Mouse (Mus musculus) bone marrow, adult 2 months (tissue): ENCODE data around the gene Cox15. TPM values are rescaled to one million over a fixed set of nuclear protein-coding genes. Genes with fewer than 3 reads are reported as not detected.

Experiments used
- H3K27ac ChIP-seq: fragments of 200-500 bp; 2 replicates; pipeline ENCODE4 v1.5.1; 2012; ENCODE audit warnings: low read depth, mild to moderate bottlenecking, control low read depth, inconsistent platforms, low read length; ENCODE audit not compliant: control insufficient read depth, poor library complexity, insufficient read depth
- H3K4me1 ChIP-seq: fragments of 200-500 bp; 2 replicates; pipeline ENCODE4 v1.6.1; 2011; ENCODE audit warnings: low read length; ENCODE audit not compliant: control insufficient read depth, insufficient read depth
- H3K4me3 ChIP-seq: fragments of 200-500 bp; replicated peaks from 2 replicates; pipeline ENCODE3; 2011; ENCODE audit warnings: mild to moderate bottlenecking, low read depth, low read length, control low read depth; ENCODE audit not compliant: control insufficient read depth
- CTCF ChIP-seq: fragments of 200-500 bp; IDR thresholded peaks from 2 replicates; pipeline ENCODE4 v1.5.1; 2011; ENCODE audit warnings: low read length, control low read depth; ENCODE audit not compliant: control insufficient read depth, insufficient read depth
- POLR2A ChIP-seq: fragments of 200-500 bp; IDR thresholded peaks from 2 replicates; pipeline ENCODE4 v1.6.1; 2011; ENCODE audit warnings: low read depth, mild to moderate bottlenecking, control low read depth, low read length, borderline replicate concordance; ENCODE audit not compliant: control insufficient read depth
- WGBS: fragments of 180-500 bp; shearing (Covaris S2); methylation state at CpG from one replicate; pipeline ENCODE4 v1.1.7; 2018; 5-methylcytosine and 5-hydroxymethylcytosine counted together
- polyA plus RNA-seq: library from polyadenylated mRNA; stranded (reverse); fragments of >200 nt; gene quantifications from 2 replicates; pipeline ENCODE4 v1.2.4, GENCODE M21; 2011; ENCODE audit warnings: low replicate concordance; ENCODE audit not compliant: missing spikeins, insufficient read depth, insufficient read length

Cox15 gene
- polyA plus RNA-seq, 1 experiment = 12.4 TPM

- H3K4me3 ChIP-seq = no peak overlapping the region
- 11% methylated on average over 5 of the region's 5 CpGs for WGBS
- H3K27ac ChIP-seq = no peak overlapping the region
- no peaks in the 10 kb centered on the region; the same call in 1 of the 2 replicates for H3K4me1 ChIP-seq
- TF ChIP-seq POLR2A (no peak), CTCF (no peak)
Observed at GRCm38 (mm10) chr19:43771499-43771969, 18.7 kb upstream of the Cox15 start.

- 13% methylated on average over 4 of the region's 4 CpGs for WGBS
- H3K27ac ChIP-seq = no peak overlapping the region
- H3K4me3 ChIP-seq = no peak overlapping the region
- no peaks in the 10 kb centered on the region; the same call in 1 of the 2 replicates for H3K4me1 ChIP-seq
- no peak for TF ChIP-seq POLR2A
- no peak for TF ChIP-seq CTCF
Observed at GRCm38 (mm10) chr19:43770584-43770983, 17.8 kb upstream of the Cox15 start.

- TF ChIP-seq CTCF (no peak), POLR2A (no peak)
- 81% methylated on average over 5 of the region's 5 CpGs for WGBS
- no peaks in the 10 kb centered on the region; the same call in 1 of the 2 replicates for H3K4me1 ChIP-seq
- no peak overlapping the region for H3K4me3 ChIP-seq
- H3K27ac ChIP-seq = no peak overlapping the region
Observed at GRCm38 (mm10) chr19:43769366-43769960, 16.7 kb upstream of the Cox15 start.

- no peak for TF ChIP-seq CTCF
- no peak for TF ChIP-seq POLR2A
- 83% methylated on average over 9 of the region's 9 CpGs for WGBS
- Histone ChIP-seq H3K4me1 (no peaks in the 10 kb centered on the region; the same call in 1 of the 2 replicates), H3K4me3 (no peak overlapping the region), H3K27ac (no peak overlapping the region)
Observed at GRCm38 (mm10) chr19:43767549-43768322, 14.9 kb upstream of the Cox15 start.

GRCm38 (mm10) chr19:43766451-43766850 is 13.7 kb upstream of the Cox15 start:
- no peaks in the 10 kb centered on the region; the same call in 1 of the 2 replicates for H3K4me1 ChIP-seq
- no peak for TF ChIP-seq POLR2A
- TF ChIP-seq CTCF = no peak
- WGBS = 81% methylated on average over 5 of the region's 5 CpGs
- H3K27ac ChIP-seq = no peak overlapping the region
- no peak overlapping the region for H3K4me3 ChIP-seq

GRCm38 (mm10) chr19:43762410-43762809 is 9.6 kb upstream of the Cox15 start:
- TF ChIP-seq CTCF (no peak), POLR2A (no peak)

GRCm38 (mm10) chr19:43761543-43762256 is 8.9 kb upstream of the Cox15 start:
- no peak overlapping the region for H3K27ac ChIP-seq
- H3K4me3 ChIP-seq = no peak overlapping the region
- TF ChIP-seq POLR2A (no peak), CTCF (no peak)

More at GRCm38 (mm10) chr19:43762410-43762809, 9.6 kb upstream of the Cox15 start:
- Histone ChIP-seq H3K27ac (no peak overlapping the region), H3K4me3 (no peak overlapping the region), H3K4me1 (no peaks in the 10 kb centered on the region)
- WGBS = 88% methylated on average over 2 of the region's 2 CpGs

GRCm38 (mm10) chr19:43760504-43760903 is 7.7 kb upstream of the Cox15 start:
- Histone ChIP-seq H3K4me1 (no peaks in the 10 kb centered on the region), H3K4me3 (no peak overlapping the region), H3K27ac (no peak overlapping the region)
- WGBS = 21% methylated on average over 6 of the region's 6 CpGs
- TF ChIP-seq POLR2A = no peak
- peak; percentile 46 for TF ChIP-seq CTCF

More at GRCm38 (mm10) chr19:43761543-43762256, 8.9 kb upstream of the Cox15 start:
- H3K4me1 ChIP-seq = no peaks in the 10 kb centered on the region
